Mouse (Mus musculus) lung, adult 18-20 months (tissue): ENCODE measurements around the gene Msx3.

Experiments
- DNase-seq, 2 experiments: peaks; one replicate each; pipeline ENCODE4 v3.0.0; 2022; ENCODE audit warnings: mixed read lengths in 2 of 2

Gene Msx3

GRCm38 (mm10) chr7:140048361-140049114 lies at the start of gene Msx3:
Msx3 (minus strand) TSS chr7:140049089.
- DNase-seq = no peak

DNA sequence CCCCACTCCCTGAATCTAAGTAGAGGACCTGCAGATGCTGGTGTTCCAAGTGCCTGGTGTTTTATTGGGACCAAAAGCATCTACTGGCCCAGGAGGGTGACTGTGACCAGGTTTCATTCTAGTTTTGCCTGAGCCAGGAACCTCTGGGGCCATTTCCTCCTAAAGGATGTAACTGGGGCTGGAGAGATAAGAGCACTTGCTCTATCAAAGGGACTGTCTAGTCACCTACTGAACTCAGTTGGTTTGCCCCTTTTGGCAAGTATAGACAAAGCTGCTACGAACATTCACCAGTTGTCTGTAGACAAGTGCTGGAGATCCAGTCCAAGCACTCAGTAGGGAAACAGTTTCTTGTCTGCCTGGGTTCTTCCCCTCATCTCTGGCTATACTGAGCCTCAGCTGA lies 49.6 kb upstream of the Msx3 start:
- DNase-seq = no peak

DNA sequence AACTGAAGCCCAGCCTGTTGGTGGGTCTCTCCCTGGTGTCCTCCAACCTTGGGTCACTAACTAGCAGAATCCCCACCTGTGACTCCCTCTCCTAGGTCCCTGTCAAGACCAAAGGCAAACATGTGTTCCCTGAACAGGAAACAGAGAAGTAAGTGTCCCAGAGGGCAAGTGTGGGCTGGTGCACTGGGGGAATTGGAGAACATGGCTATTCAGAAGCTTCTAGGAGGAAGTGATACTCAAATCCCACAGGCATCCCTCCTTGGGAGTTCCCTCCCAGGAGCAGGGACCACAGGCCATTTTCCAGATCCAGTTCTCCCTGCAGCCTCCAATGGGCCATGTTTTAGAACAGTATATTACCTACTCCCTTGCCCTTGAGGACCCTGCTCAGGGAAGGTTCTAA lies 47.2 kb upstream of the Msx3 start:
- no peak for DNase-seq

- DNase-seq = no peak
Observed at GRCm38 (mm10) chr7:140095556-140095955, 46.7 kb upstream of the Msx3 start.

- no peak for DNase-seq
Observed at GRCm38 (mm10) chr7:140094954-140095353, 46.1 kb upstream of the Msx3 start.

GRCm38 (mm10) chr7:140092924-140093528 lies 44.1 kb upstream of the Msx3 start, which contains the start of gene Prap1:
Prap1 (plus strand) TSS chr7:140093395.
- DNase-seq = no peak

- no peak for DNase-seq
Observed at GRCm38 (mm10) chr7:140090601-140091000, 41.7 kb upstream of the Msx3 start.

DNA sequence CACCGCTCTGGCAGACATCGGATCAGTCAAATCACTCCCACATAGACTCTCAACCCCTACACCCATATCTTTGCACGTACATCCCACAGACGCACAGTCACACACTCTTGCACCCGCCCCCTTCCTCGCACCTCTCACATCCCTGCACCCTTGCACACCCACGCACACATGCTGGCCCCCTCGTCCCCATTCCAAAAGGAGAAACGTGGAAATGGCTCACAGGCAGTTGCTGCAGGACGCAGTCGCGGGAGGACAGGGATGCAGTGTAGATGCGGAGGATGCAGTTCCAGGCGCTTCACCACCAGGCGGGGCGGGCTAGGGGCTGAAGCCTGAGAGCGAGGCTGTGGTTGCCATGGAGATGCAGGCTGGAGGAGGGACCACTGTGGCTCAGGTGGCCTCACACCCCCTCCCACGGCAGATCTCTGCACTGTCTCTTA lies 33.4 kb upstream of the Msx3 start, which contains the start of gene Caly:
Gene Caly (minus strand): TSS at position 307 of the 437 bp plus-strand sequence.
- no peak for DNase-seq

GRCm38 (mm10) chr7:140081408-140082241 lies 32.7 kb upstream of the Msx3 start:
- no peak for DNase-seq

- peak; percentile 51 to 69 for DNase-seq
Observed at GRCm38 (mm10) chr7:140080503-140081156, 31.7 kb upstream of the Msx3 start.

- DNase-seq = peak; percentile 56 to 68
Observed at GRCm38 (mm10) chr7:140078711-140079110, 29.8 kb upstream of the Msx3 start.

GRCm38 (mm10) chr7:140077698-140078097 lies 28.8 kb upstream of the Msx3 start:
- DNase-seq = no peak

GRCm38 (mm10) chr7:140070042-140070711 lies 21.3 kb upstream of the Msx3 start:
- peak; percentile 21 to 28 for DNase-seq

DNA sequence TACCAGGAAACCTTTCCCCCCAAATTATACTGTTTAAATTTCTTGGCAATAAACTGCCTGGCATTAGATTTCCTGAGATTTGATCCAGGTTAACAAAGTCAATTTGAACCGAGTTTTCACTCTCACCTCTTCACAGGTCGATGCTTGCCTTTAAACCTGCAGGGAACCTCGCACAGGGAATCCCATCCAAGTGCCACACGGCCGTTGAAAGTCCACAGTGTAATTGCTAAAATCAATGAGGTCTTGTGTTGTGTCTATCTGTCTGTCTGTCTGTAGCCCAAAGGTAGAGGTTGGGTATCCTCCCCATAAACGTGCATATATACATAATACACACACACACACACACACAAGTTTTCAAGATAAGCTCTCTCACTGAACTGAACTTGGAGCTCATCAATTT lies 18.5 kb upstream of the Msx3 start:
- DNase-seq = no peak

DNA sequence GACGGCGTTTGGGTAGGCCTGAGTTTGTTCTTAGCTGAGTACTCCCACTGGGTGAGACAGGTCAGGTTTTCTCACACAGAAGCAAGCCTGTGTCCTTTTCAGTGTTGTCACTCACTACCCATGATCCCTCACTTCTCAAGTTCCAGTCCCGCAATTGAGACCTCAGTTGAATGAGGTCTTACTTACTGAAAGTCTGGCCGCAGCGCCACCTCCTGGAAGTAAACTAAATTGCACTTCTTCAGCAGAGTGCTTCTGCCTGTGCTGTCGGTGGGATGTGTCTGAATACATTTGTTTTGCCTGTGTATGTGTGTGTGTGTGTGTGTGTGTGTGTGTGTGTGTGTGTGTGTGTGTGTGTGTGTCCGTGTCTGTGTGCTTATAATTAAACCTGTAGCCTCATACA lies 14.2 kb upstream of the Msx3 start:
- peak; percentile 52 to 60 for DNase-seq

- peak in 1 of 2 experiments; percentile 34 for DNase-seq
Observed at GRCm38 (mm10) chr7:140062307-140062706, 13.4 kb upstream of the Msx3 start.

GRCm38 (mm10) chr7:140061832-140062130 lies 12.9 kb upstream of the Msx3 start:
- DNase-seq = no peak

DNA sequence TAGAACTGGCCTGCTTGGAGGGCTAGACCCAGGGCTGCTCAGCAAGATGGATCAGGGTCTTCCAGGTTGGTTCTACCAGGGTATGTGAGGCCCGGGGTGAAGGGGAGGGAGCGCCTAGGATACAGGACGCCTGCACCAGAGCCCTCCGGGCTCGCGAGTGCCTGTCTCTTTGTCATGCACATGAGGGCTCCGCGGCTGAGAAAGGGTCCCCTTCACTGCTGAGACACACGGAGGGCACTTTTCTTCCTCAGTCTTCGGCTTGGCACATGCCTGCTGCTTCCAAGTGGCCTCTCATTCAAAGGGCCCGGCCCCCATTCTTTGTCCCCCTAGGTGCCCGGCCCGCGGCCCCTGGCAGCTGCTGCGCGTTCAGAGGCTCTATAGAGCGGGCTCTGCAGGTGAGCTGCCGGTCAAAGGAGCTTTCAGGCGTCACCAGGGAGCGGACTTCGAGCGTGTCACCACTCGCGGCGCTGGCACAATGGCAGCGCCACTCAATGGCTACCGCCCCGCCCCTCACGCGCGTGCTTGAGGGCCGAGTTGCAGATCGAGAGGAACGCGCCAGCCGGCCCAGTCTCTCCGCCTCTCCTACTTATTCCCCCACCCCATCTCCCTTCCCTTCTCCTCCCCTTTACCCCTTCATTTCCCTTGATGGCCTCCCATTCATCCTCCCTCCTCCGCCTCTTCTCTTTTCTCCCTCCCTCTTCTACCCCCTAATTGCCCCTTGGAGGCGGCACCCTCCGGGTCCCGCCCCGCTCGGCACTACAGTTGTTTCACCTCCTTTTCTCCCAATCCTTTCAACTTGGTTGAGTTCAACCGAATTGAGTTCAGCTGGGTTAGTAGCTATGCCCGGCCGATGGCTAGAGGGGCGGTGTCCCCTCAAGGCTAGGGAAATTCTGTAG lies 12.3 kb upstream of the Msx3 start:
- peak; percentile 43 to 61 for DNase-seq

DNA sequence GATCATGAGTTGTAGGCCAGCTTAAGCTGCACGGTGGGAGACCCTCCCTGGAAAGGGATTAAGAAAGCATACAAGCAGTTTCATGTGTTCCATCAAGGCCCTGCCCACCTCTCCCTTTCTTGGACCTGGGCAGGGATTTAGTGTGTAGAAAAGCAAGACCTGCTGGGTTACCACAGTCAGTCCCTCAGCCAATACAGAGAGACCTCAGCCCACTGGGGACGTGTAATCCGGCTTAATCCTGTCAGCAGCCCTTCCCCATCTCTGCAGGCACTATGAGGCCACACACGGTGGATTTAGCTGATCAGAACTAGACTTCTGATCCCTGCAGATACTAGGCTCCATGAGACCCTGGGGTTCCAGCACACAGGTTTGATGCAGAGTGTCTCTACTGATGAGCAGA lies 10.7 kb upstream of the Msx3 start:
- DNase-seq = no peak

DNA sequence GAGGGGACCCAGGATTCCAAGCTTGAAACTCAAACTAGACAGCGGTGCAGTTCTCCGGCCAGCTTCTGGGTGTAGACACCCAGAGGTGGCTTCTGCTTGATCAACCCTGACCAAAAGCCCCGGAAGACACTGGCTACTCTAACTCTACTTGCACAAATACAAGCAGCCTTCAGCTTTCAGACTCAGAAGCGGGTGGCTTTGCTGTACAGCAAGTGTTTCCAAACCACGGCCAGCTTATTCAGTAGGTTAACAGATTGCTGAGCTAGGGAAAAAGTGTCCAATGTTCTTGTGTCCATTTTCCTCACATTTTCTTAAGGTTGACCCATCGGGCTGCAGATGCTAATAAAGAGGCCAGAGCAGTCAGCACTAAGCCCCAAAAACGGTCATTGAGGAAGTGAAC lies 9.6 kb upstream of the Msx3 start:
- DNase-seq = no peak
